25 mouse cellular contexts compared by ENCODE assay signal in genomic region chr11:95318116-95318515, GRCm38 (mm10). TPM values are rescaled to one million over a fixed set of nuclear protein-coding genes. Genes with fewer than 3 reads are reported as not detected.
DNase-seq lines count a peak whose midpoint lies in the region; ATAC-seq and TF ChIP-seq lines count a peak whose summit lies in the region.
"Had no signal": no experiment of that assay in that cellular context is flagged by ENCODE, and none has a peak within 500 bp of the region (broad histone marks: within the 10 kb centered on the region; RNA-seq: fewer than 3 reads in every experiment).

No protein-coding gene starts in this region.

- peak; percentile 81 to 90 for TF ChIP-seq EP300 in MEL (IDR thresholded peaks at IDR 0.05; ENCODE audit: low read depth in 1 of 2, low read length in 2 of 2)

- no peak overlapping the region for H3K27ac ChIP-seq in heart, embryonic 11.5 days (ENCODE audit: low read depth, low read length)
- peak overlapping the region; percentile 2 for H3K27ac ChIP-seq in MEL (ENCODE audit: control insufficient read depth, low read depth, low read length)
- no peak overlapping the region for H3K27ac ChIP-seq in liver, embryonic 11.5 days (ENCODE audit: low read depth, low read length)
- no peak overlapping the region for H3K27ac ChIP-seq in neural tube, embryonic 15.5 days (replicated peaks)
- no peak overlapping the region for H3K27ac ChIP-seq in kidney, embryonic 15.5 days
- H3K27ac ChIP-seq: embryonic facial prominence, embryonic 12.5 days; forebrain, embryonic 10.5 days; limb, embryonic 15.5 days; midbrain, embryonic 10.5 days had no signal

- H3K79me2 ChIP-seq in MEL (ENCODE audit: control insufficient read depth, insufficient read depth, low read length, poor library complexity): no peaks in the 10 kb centered on the region

- peak overlapping the region; percentile 22; the same call in 1 of the 2 replicates for H3K4me2 ChIP-seq in heart, embryonic 11.5 days
- H3K4me2 ChIP-seq in liver, embryonic 11.5 days: peak overlapping the region; percentile 11
- no peak overlapping the region for H3K4me2 ChIP-seq in neural tube, embryonic 15.5 days
- H3K4me2 ChIP-seq in kidney, embryonic 15.5 days: no peak overlapping the region
- H3K4me2 ChIP-seq: embryonic facial prominence, embryonic 12.5 days; limb, embryonic 15.5 days had no signal

- no peak for DNase-seq in heart, postnatal 36 days
- peak; percentile 85 for DNase-seq in MEL (ENCODE audit: low read depth, low spot score)
- no peak for DNase-seq in liver, embryonic 11.5 days (ENCODE audit: low spot score)
- no peak for DNase-seq in urinary bladder, postnatal 25 days (ENCODE audit: low spot score)
- DNase-seq: adrenal gland, postnatal 14 days; cerebellum, adult 2 months; gastrocnemius, postnatal 14 days; kidney, adult 9 months; kidney, postnatal 4 days; lung, postnatal 14 days; thymus, adult 18-20 months had no signal

- TF ChIP-seq RAD21 in MEL (IDR thresholded peaks at IDR 0.05; ENCODE audit: low read depth, low read length): no peak

- intact Hi-C loops in heart, postnatal 36 days (cut with DNase I): loop anchor here (2.0 kb wide), 1 partner anchor 203 kb away; no protein-coding TSS in a partner anchor

- H3K36me3 ChIP-seq in heart, embryonic 11.5 days (ENCODE audit: control insufficient read depth, insufficient read depth, low read length): no peaks in the 10 kb centered on the region
- peaks cover 0 to 48% of the 10 kb centered on the region in 2 experiments; a peak in 2 of 4 replicates for H3K36me3 ChIP-seq in MEL (ENCODE audit: control insufficient read depth in 1 of 2, insufficient read depth in 2 of 2, low read length in 2 of 2)
- H3K36me3 ChIP-seq in liver, embryonic 11.5 days (ENCODE audit: control insufficient read depth, insufficient read depth, low read length): no peaks in the 10 kb centered on the region
- no peaks in the 10 kb centered on the region for H3K36me3 ChIP-seq in neural tube, embryonic 15.5 days
- H3K36me3 ChIP-seq in kidney, embryonic 15.5 days: no peaks in the 10 kb centered on the region
- H3K36me3 ChIP-seq: embryonic facial prominence, embryonic 12.5 days; forebrain, embryonic 10.5 days; limb, embryonic 15.5 days; midbrain, embryonic 10.5 days had no signal

- 56% methylated on average over 9 of the region's 9 CpGs for WGBS in heart, embryonic 11.5 days (ENCODE audit: insufficient replicate concordance)
- 56% methylated on average over 9 of the region's 9 CpGs for WGBS in liver, embryonic 11.5 days
- WGBS in neural tube, embryonic 15.5 days: 90% methylated on average over 9 of the region's 9 CpGs
- 73% methylated on average over 9 of the region's 9 CpGs for WGBS in kidney, embryonic 15.5 days

- no peaks in the 10 kb centered on the region for H3K27me3 ChIP-seq in heart, embryonic 11.5 days (ENCODE audit: control insufficient read depth, insufficient read depth, low read length)
- H3K27me3 ChIP-seq in MEL (ENCODE audit: control insufficient read depth in 1 of 2, insufficient read depth in 2 of 2, low read length in 2 of 2): no peaks in the 10 kb centered on the region
- H3K27me3 ChIP-seq in liver, embryonic 11.5 days (replicated peaks; ENCODE audit: control insufficient read depth, insufficient read depth, low read length): no peaks in the 10 kb centered on the region
- H3K27me3 ChIP-seq in neural tube, embryonic 15.5 days (replicated peaks): no peaks in the 10 kb centered on the region
- H3K27me3 ChIP-seq in kidney, embryonic 15.5 days: no peaks in the 10 kb centered on the region
- H3K27me3 ChIP-seq: embryonic facial prominence, embryonic 12.5 days; limb, embryonic 15.5 days had no signal

- no peak overlapping the region for H3K4me3 ChIP-seq in heart, embryonic 11.5 days (ENCODE audit: low read depth, low read length)
- peak overlapping the region; percentile 32 to 46 for H3K4me3 ChIP-seq in MEL (ENCODE audit: control insufficient read depth in 1 of 2, insufficient read depth in 1 of 2, low read depth in 2 of 2, low read length in 2 of 2)
- H3K4me3 ChIP-seq in liver, embryonic 11.5 days (ENCODE audit: low read depth, low read length): no peak overlapping the region
- H3K4me3 ChIP-seq in neural tube, embryonic 15.5 days (replicated peaks): no peak overlapping the region
- no peak overlapping the region for H3K4me3 ChIP-seq in kidney, embryonic 15.5 days (replicated peaks)
- H3K4me3 ChIP-seq: embryonic facial prominence, embryonic 12.5 days; forebrain, embryonic 10.5 days; limb, embryonic 15.5 days; midbrain, embryonic 10.5 days had no signal

- no peak; a peak in 1 of 6 replicates for TF ChIP-seq CTCF in MEL (IDR thresholded peaks at IDR 0.05 in 2 of 3, conservative IDR thresholded peaks at IDR 0.05 in 1 of 3; ENCODE audit: control insufficient read depth in 1 of 3, insufficient read depth in 1 of 3, low read depth in 2 of 3, low read length in 3 of 3, poor library complexity in 1 of 3, severe bottlenecking in 1 of 3)

- no peak for TF ChIP-seq POLR2A in MEL (IDR thresholded peaks at IDR 0.05; ENCODE audit: control insufficient read depth in 1 of 2, insufficient read depth in 1 of 2, low read depth in 1 of 2, low read length in 2 of 2, poor library complexity in 1 of 2)

- H3K9ac ChIP-seq in heart, embryonic 11.5 days (ENCODE audit: low read depth, low read length): no peak overlapping the region
- peak overlapping the region; percentile 3 for H3K9ac ChIP-seq in MEL (ENCODE audit: control insufficient read depth, low read depth, low read length, poor library complexity, severe bottlenecking)
- H3K9ac ChIP-seq in liver, embryonic 11.5 days (ENCODE audit: low read depth, low read length): no peak overlapping the region
- H3K9ac ChIP-seq in neural tube, embryonic 15.5 days (replicated peaks): no peak overlapping the region
- H3K9ac ChIP-seq in kidney, embryonic 15.5 days: no peak overlapping the region
- H3K9ac ChIP-seq: embryonic facial prominence, embryonic 12.5 days; limb, embryonic 15.5 days had no signal

- 0 out of 2 replicates have a peak, but pooled peaks cover 3% of the 10 kb centered on the region for H3K4me1 ChIP-seq in heart, embryonic 11.5 days (ENCODE audit: control insufficient read depth, insufficient read depth, low read length)
- peaks cover 47 to 51% of the 10 kb centered on the region in 2 experiments for H3K4me1 ChIP-seq in MEL (ENCODE audit: control insufficient read depth in 1 of 2, insufficient read depth in 2 of 2, low read length in 2 of 2)
- H3K4me1 ChIP-seq in liver, embryonic 11.5 days (replicated peaks; ENCODE audit: control insufficient read depth, insufficient read depth, low read length): peaks cover 11% of the 10 kb centered on the region
- H3K4me1 ChIP-seq in neural tube, embryonic 15.5 days: no peaks in the 10 kb centered on the region
- 0 out of 2 replicates have a peak, but pooled peaks cover 7% of the 10 kb centered on the region for H3K4me1 ChIP-seq in kidney, embryonic 15.5 days
- H3K4me1 ChIP-seq: embryonic facial prominence, embryonic 12.5 days; forebrain, embryonic 10.5 days; midbrain, embryonic 10.5 days had no signal

- ATAC-seq in heart, embryonic 11.5 days (replicated peaks; ENCODE audit: insufficient number of reproducible peaks, low FRiP score, low TSS enrichment): 0 out of 2 replicates have a peak, but pooled peaks have one; percentile 31
- peak; percentile 70 for ATAC-seq in liver, embryonic 11.5 days (replicated peaks; ENCODE audit: low FRiP score)
- ATAC-seq in megakaryocyte-erythroid progenitor cell, adult 5-6 weeks (replicated peaks; ENCODE audit: low FRiP score, low TSS enrichment, poor library complexity, severe bottlenecking): peak; percentile 91
- no peak for ATAC-seq in neural tube, embryonic 15.5 days (ENCODE audit: low FRiP score)
- ATAC-seq in kidney, embryonic 15.5 days (replicated peaks; ENCODE audit: low FRiP score): no peak
- ATAC-seq: inflammation-experienced regulatory T-cells, adult 6 months had no signal

- H3K9me3 ChIP-seq in heart, embryonic 11.5 days (replicated peaks; ENCODE audit: control insufficient read depth, low read length): no peaks in the 10 kb centered on the region
- no peaks in the 10 kb centered on the region for H3K9me3 ChIP-seq in MEL (replicated peaks; ENCODE audit: insufficient read depth, low read length)
- no peaks in the 10 kb centered on the region for H3K9me3 ChIP-seq in liver, embryonic 11.5 days (ENCODE audit: control insufficient read depth, low read length)
- no peaks in the 10 kb centered on the region for H3K9me3 ChIP-seq in neural tube, embryonic 15.5 days (replicated peaks)
- H3K9me3 ChIP-seq in kidney, embryonic 15.5 days (replicated peaks): no peaks in the 10 kb centered on the region
- H3K9me3 ChIP-seq: embryonic facial prominence, embryonic 12.5 days; forebrain, embryonic 10.5 days; limb, embryonic 15.5 days; midbrain, embryonic 10.5 days had no signal

RNA-seq across cellular contexts. Expression of gene Kat7, which starts 8.1 kb away (rescaled TPM):
- 43.2 and 55.1 TPM in 2 replicates for polyA plus RNA-seq in heart, embryonic 11.5 days (2014; fragmentation: Nextera tagmentation; extraction: Ambion mirVana)
- 10 to 100 TPM; 27.5 to 32.3 TPM for total RNA-seq in heart, postnatal 36 days (2021)
- total RNA-seq in MEL (2012; rRNA removed): 81.4 and 83.1 TPM in 2 replicates
- 100 to 1,000 TPM in 1 of 2 experiments, 10 to 100 TPM in 1; 95.4 to 100 TPM for polyA plus RNA-seq in MEL (2012; ENCODE audit: insufficient read depth in 1 of 2, insufficient read length in 2 of 2, low read depth in 1 of 2, low replicate concordance in 2 of 2, missing spikeins in 1 of 2)
- 65.4 and 72.5 TPM in 2 replicates for polyA plus RNA-seq in liver, embryonic 11.5 days (2014; fragmentation: Nextera tagmentation; extraction: Ambion mirVana)
- 62.2 and 67.6 TPM in 2 replicates for total RNA-seq in megakaryocyte-erythroid progenitor cell, adult 5-6 weeks (2014; fragmentation: Nextera tagmentation)
- 60.5 and 78.9 TPM in 2 replicates for total RNA-seq in megakaryocyte-erythroid progenitor cell, adult 5-6 weeks (2017)
- 56.8 and 63.6 TPM in 2 replicates for polyA plus RNA-seq in neural tube, embryonic 15.5 days (2015; fragmentation: Nextera tagmentation; extraction: Ambion mirVana)
- polyA plus RNA-seq in kidney, embryonic 15.5 days (2015; fragmentation: Nextera tagmentation; extraction: Ambion mirVana): 78.7 and 83.4 TPM in 2 replicates

RNA-seq across cellular contexts. Expression of gene Fam117a, which starts 18.7 kb away (rescaled TPM):
- polyA plus RNA-seq in heart, embryonic 11.5 days (2014; fragmentation: Nextera tagmentation; extraction: Ambion mirVana): 14.3 and 19.4 TPM in 2 replicates
- total RNA-seq in heart, postnatal 36 days (2021): 10 to 100 TPM in 1 of 2 experiments, 1 to 10 TPM in 1; 7.0 to 10.3 TPM
- total RNA-seq in MEL (2012; rRNA removed): 37.1 and 49.9 TPM in 2 replicates
- 100 to 1,000 TPM in 1 of 2 experiments, not detected in 1; 116 TPM for polyA plus RNA-seq in MEL (2012; ENCODE audit: insufficient read depth in 1 of 2, insufficient read length in 2 of 2, low read depth in 1 of 2, low replicate concordance in 2 of 2, missing spikeins in 1 of 2)
- 41.3 and 44.9 TPM in 2 replicates for polyA plus RNA-seq in liver, embryonic 11.5 days (2014; fragmentation: Nextera tagmentation; extraction: Ambion mirVana)
- 68.2 and 71.9 TPM in 2 replicates for total RNA-seq in megakaryocyte-erythroid progenitor cell, adult 5-6 weeks (2014; fragmentation: Nextera tagmentation)
- total RNA-seq in megakaryocyte-erythroid progenitor cell, adult 5-6 weeks (2017): 49.9 and 50.2 TPM in 2 replicates
- polyA plus RNA-seq in neural tube, embryonic 15.5 days (2015; fragmentation: Nextera tagmentation; extraction: Ambion mirVana): 2.4 and 4.3 TPM in 2 replicates
- polyA plus RNA-seq in kidney, embryonic 15.5 days (2015; fragmentation: Nextera tagmentation; extraction: Ambion mirVana): 10.5 TPM in 2 replicates

RNA-seq across cellular contexts. Expression of gene Tac4, which starts 56.8 kb away (rescaled TPM):
- polyA plus RNA-seq in heart, embryonic 11.5 days (2014; fragmentation: Nextera tagmentation; extraction: Ambion mirVana): 0.13 TPM in 1 of 2 replicates, not detected in the other
- total RNA-seq in heart, postnatal 36 days (2021): not detected
- total RNA-seq in MEL (2012; rRNA removed): 0.20 and 0.39 TPM in 2 replicates
- under 1 TPM in 1 of 2 experiments, not detected in 1; 0.07 TPM for polyA plus RNA-seq in MEL (2012; ENCODE audit: insufficient read depth in 1 of 2, insufficient read length in 2 of 2, low read depth in 1 of 2, low replicate concordance in 2 of 2, missing spikeins in 1 of 2)
- not detected in 2 replicates for polyA plus RNA-seq in liver, embryonic 11.5 days (2014; fragmentation: Nextera tagmentation; extraction: Ambion mirVana)
- total RNA-seq in megakaryocyte-erythroid progenitor cell, adult 5-6 weeks (2014; fragmentation: Nextera tagmentation): not detected in 2 replicates
- total RNA-seq in megakaryocyte-erythroid progenitor cell, adult 5-6 weeks (2017): not detected in 2 replicates
- 0.20 TPM in 1 of 2 replicates, not detected in the other for polyA plus RNA-seq in neural tube, embryonic 15.5 days (2015; fragmentation: Nextera tagmentation; extraction: Ambion mirVana)
- polyA plus RNA-seq in kidney, embryonic 15.5 days (2015; fragmentation: Nextera tagmentation; extraction: Ambion mirVana): 0.17 TPM in 1 of 2 replicates, not detected in the other
- total RNA-seq: adrenal gland, postnatal 14 days; CH12.LX; gastrocnemius, postnatal 14 days; layer of hippocampus, postnatal 14 days; left cerebral cortex, postnatal 25 days; neutrophil, adult 5-6 weeks had no signal
- polyA plus RNA-seq: forebrain, embryonic 10.5 days; heart, embryonic 14.5 days; midbrain, embryonic 10.5 days had no signal

Comparison
In these comparisons a context has a peak if more than half of its experiments do, and no peak if none do; other contexts are left out.
1. ATAC-seq: peak in heart, embryonic 11.5 days (single experiment), liver, embryonic 11.5 days (single experiment) and megakaryocyte-erythroid progenitor cell, adult 5-6 weeks (single experiment); none in neural tube, embryonic 15.5 days (single experiment) and kidney, embryonic 15.5 days (single experiment).
2. H3K4me2 ChIP-seq: peak in heart, embryonic 11.5 days (single experiment) and liver, embryonic 11.5 days (single experiment); none in neural tube, embryonic 15.5 days (single experiment) and kidney, embryonic 15.5 days (single experiment).
3. H3K4me3 ChIP-seq: peak in MEL (2 of 2); none in heart, embryonic 11.5 days (single experiment), liver, embryonic 11.5 days (single experiment), neural tube, embryonic 15.5 days (single experiment) and kidney, embryonic 15.5 days (single experiment).